Mouse (Mus musculus) heart, embryonic 15.5 days (tissue): ENCODE data around the gene Pah. TPM values are rescaled to one million over a fixed set of nuclear protein-coding genes. Genes with fewer than 3 reads are reported as not detected.

Experiments used
- ATAC-seq: fragments of 200-750 bp; cut with Nextera tagmentation; replicated peaks from 2 replicates; pipeline ENCODE4 v1.8.0; 2017; ENCODE audit warnings: low read depth, moderate TSS enrichment; ENCODE audit not compliant: insufficient number of reproducible peaks, insufficient read depth, low FRiP score
- H3K27ac ChIP-seq: fragments of 300-500 bp; sonication (generic); 2 replicates; pipeline ENCODE4 v1.5.1; 2015; ENCODE audit warnings: mild to moderate bottlenecking, inconsistent platforms
- H3K27me3 ChIP-seq: fragments of 300-500 bp; sonication (generic); 2 replicates; pipeline ENCODE4 v1.6.1; 2015; ENCODE audit warnings: inconsistent platforms
- H3K36me3 ChIP-seq: fragments of 300-500 bp; sonication (generic); 2 replicates; pipeline ENCODE4 v1.6.1; 2015; ENCODE audit warnings: mild to moderate bottlenecking, inconsistent platforms
- H3K4me1 ChIP-seq: fragments of 300-500 bp; sonication (generic); replicated peaks from 2 replicates; pipeline ENCODE4 v1.6.1; 2015; ENCODE audit warnings: inconsistent platforms
- H3K4me2 ChIP-seq: fragments of 300-500 bp; sonication (generic); 2 replicates; pipeline ENCODE4 v1.6.1; 2015; ENCODE audit warnings: inconsistent platforms, mild to moderate bottlenecking, moderate library complexity
- H3K4me3 ChIP-seq: fragments of 300-500 bp; sonication (generic); 2 replicates; pipeline ENCODE4 v1.5.1; 2015; ENCODE audit warnings: mild to moderate bottlenecking, inconsistent platforms
- H3K9ac ChIP-seq: fragments of 300-500 bp; sonication (generic); 2 replicates; pipeline ENCODE4 v1.6.1; 2015; ENCODE audit warnings: mild to moderate bottlenecking, inconsistent platforms
- H3K9me3 ChIP-seq: fragments of 300-500 bp; sonication (generic); replicated peaks from 2 replicates; pipeline ENCODE4 v1.6.1; 2016; ENCODE audit warnings: inconsistent platforms
- WGBS: fragments of 180-500 bp; shearing (Covaris S2); methylation state at CpG from one replicate; pipeline ENCODE4 v1.1.7; 2015; ENCODE audit warnings: mixed read lengths; 5-methylcytosine and 5-hydroxymethylcytosine counted together
- polyA plus RNA-seq: library from polyadenylated mRNA; unstranded; fragments of >200 nt; fragmentation: Nextera tagmentation; extraction: Ambion mirVana; gene quantifications from 2 replicates; pipeline ENCODE4 v1.2.1, GENCODE M21; 2015

Gene Pah
- polyA plus RNA-seq, 1 experiment from 2014 or later, result not detected

DNA sequence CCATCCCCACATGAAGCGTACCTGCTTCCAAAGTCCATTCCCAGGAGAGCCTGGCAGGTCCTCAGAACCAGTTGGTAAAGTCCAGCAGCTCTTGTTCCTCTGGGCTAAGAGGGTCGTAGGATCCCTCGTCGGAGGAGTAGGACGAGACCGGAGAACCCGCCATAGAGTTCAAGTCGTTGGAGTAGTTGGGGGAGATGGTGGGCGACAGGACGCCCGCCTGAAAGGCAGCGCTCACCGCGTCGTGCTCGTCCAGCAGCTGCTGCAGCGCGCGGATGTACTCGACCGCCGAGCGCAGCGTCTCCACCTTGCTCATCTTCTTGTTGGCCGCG, 29.3 kb upstream of the Pah start:
- no peak for ATAC-seq
- H3K9me3 ChIP-seq, result no peaks in the 10 kb centered on the region
- H3K27ac ChIP-seq, result no peak overlapping the region
- H3K36me3 ChIP-seq, result no peaks in the 10 kb centered on the region
- H3K4me1 ChIP-seq, result peaks cover 26% of the 10 kb centered on the region
- H3K4me3 ChIP-seq, result peak overlapping the region; percentile 56
- WGBS, result under 1% methylated on average over 26 of the region's 26 CpGs
- peak overlapping the region; percentile 14; the same call in 1 of the 2 replicates for H3K9ac ChIP-seq
- H3K27me3 ChIP-seq, result peaks cover 95% of the 10 kb centered on the region
- peak overlapping the region; percentile 93 for H3K4me2 ChIP-seq

DNA sequence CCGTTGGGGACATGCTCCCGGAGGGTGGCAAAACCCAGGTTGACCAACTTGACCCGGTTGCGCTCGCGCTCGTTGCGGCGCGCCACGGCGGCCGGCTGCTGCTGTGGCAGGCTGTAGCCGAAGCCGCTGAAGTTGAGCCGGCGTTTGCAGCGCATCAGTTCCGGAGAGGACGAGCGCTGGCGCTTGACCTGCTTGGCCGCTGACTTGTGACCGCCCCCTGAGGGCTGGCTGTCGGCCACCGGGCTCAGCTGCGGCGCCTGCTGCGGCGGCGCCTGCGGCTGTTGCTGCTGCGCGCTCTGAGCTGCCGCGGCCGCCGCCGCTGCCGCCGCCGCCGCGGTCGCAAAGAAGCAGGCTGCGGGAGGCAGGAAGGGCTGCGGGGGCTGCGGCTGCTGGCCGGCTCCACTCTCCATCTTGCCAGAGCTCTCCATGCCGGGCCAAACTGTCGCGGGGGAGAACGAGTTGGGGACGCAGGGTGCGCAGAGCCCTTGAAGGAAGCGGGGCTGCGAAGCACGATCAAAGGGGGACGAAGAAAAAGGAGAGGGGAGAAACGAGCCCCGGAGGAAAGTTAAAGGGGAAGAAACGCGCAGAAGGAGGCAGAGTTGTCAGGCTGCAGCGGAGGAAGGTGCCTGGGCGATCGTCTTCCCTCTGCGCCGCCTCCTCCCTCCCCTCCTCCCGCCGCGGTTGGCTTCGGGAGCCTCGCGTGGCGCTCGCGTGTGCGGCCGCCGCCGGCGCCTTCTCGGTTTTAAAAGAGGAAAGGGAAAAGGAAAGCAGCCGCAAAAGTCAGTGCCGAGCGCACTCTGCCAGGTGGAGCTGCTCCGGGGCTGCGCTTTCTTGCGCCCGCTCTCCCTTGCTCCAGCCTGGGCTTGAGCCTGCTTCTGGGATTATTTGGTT, 28.7 kb upstream of the Pah start:
- H3K27me3 ChIP-seq, result peaks cover 93% of the 10 kb centered on the region
- H3K27ac ChIP-seq, result no peak overlapping the region
- under 1% methylated on average over 77 of the region's 90 CpGs for WGBS
- H3K36me3 ChIP-seq, result no peaks in the 10 kb centered on the region
- H3K9me3 ChIP-seq, result no peaks in the 10 kb centered on the region
- H3K4me2 ChIP-seq, result peak overlapping the region; percentile 93
- H3K4me3 ChIP-seq, result peak overlapping the region; percentile 56
- peak overlapping the region; percentile 14 for H3K9ac ChIP-seq
- H3K4me1 ChIP-seq, result peaks cover 26% of the 10 kb centered on the region
- 0 out of 2 replicates have a peak, but pooled peaks have one; percentile 43 for ATAC-seq

DNA sequence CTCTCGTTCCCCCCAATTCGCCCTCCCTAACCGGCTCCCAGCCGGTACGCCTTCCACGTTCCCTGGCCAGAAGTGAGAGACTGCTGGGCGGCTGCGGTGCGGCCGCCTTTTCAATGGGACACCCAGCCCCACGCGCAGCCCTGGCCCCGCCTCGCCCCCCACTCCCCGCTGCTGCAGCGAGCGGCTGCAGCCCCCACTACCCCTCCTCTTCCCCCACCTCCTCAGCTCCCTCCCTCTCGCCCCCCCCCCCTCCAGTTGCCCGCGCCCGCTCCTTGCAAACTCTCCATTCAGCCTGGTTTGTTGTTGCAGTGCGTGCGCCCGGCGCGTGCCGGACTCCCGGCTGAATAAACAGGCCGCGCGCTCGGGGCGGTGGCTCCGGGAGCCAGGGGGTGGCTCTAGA, 28.0 kb upstream of the Pah start, which contains the start of gene Ascl1:
TSS of gene Ascl1 (minus strand) at position 85 of the 400 bp plus-strand sequence.
- ATAC-seq, result no peak
- Histone ChIP-seq H3K4me2 (peak within 1 kb of the TSS; percentile 93), H3K9ac (peak within 1 kb of the TSS; percentile 14), H3K4me3 (peak within 1 kb of the TSS; percentile 56), H3K27me3 (peaks cover 93% of the 10 kb centered on the region), H3K9me3 (no peaks in the 10 kb centered on the region), H3K27ac (no peak within 1 kb of the TSS), H3K4me1 (peaks cover 26% of the 10 kb centered on the region), H3K36me3 (no peaks in the 10 kb centered on the region)
- whole genome bisulfite sequencing, result under 1% methylated on average over 33 of the region's 34 CpGs

DNA sequence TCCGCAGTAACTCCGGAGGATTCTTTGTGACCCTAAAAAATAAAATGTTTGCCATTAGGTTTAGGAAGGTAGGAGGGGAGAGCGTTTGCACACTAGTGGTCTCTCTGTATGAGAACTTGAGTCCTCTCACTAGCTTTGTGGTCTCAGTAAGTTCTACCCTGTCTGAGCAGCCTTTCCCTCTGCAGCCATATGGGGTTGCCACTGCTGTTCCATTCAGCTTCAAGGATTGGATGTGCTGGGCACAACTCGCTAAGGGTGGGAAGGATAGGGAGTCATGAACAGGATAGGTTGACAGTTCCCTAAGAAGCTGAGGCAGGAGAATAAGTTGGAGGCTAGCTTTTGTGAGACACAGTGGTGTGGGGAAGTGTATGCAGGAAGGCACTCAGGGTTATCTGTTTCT, 27.4 kb upstream of the Pah start:
- H3K9me3 ChIP-seq, result no peaks in the 10 kb centered on the region
- H3K4me3 ChIP-seq, result peak overlapping the region; percentile 56
- H3K4me1 ChIP-seq, result peaks cover 26% of the 10 kb centered on the region
- no peak for ATAC-seq
- WGBS, result under 1% methylated on average over 4 of the region's 4 CpGs
- peak overlapping the region; percentile 93 for H3K4me2 ChIP-seq
- peaks cover 93% of the 10 kb centered on the region for H3K27me3 ChIP-seq
- no peak overlapping the region for H3K9ac ChIP-seq
- H3K36me3 ChIP-seq, result no peaks in the 10 kb centered on the region
- no peak overlapping the region for H3K27ac ChIP-seq

DNA sequence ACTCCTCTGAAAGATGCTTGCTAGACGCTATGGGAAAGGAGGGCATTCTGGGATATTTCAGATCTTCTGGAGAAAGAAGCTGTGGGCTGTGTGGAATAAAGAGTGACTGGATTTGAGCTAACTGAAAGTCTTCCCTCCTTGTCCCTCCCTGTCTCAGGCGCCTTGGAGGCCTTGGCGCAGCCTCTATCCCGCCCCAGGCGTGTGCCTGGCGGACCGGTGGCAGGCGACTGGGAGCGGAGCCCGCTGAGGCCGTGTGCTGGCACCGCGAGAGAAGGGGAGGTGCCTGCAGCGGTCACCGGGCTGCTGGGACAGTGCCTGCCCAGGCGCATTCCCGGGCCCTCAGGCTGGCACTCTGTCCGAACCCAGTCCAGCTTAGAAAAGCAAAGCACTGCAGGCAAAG, 27.0 kb upstream of the Pah start:
- Histone ChIP-seq H3K9ac (no peak overlapping the region), H3K27me3 (peaks cover 90% of the 10 kb centered on the region), H3K4me1 (peaks cover 26% of the 10 kb centered on the region), H3K36me3 (no peaks in the 10 kb centered on the region), H3K4me2 (peak overlapping the region; percentile 93), H3K27ac (no peak overlapping the region), H3K4me3 (peak overlapping the region; percentile 56), H3K9me3 (no peaks in the 10 kb centered on the region)
- WGBS, result 2% methylated on average over 18 of the region's 18 CpGs
- ATAC-seq, result 0 out of 2 replicates have a peak, but pooled peaks have one; percentile 27

DNA sequence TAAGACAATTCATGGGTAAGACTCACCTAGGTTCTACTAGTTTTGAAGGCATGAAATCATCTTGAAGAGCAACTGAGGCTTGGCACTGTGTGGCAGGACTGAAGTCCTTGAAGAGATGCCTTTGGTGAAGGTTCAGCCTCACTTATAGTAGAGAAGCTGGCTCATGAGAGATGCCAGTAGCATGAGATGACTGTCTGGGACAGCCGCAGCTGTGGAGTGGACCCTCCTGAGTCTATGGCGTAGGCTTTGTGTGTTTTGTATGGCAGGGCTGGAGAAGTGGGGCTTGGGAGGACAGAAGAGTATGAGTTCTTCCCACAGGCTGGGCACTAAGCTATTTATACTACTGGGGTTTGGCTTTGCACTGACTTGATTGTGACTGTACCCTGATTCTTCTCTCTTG, 24.5 kb upstream of the Pah start:
- Histone ChIP-seq H3K4me2 (no peak overlapping the region), H3K36me3 (no peaks in the 10 kb centered on the region), H3K9ac (no peak overlapping the region), H3K27me3 (peaks cover 92% of the 10 kb centered on the region), H3K9me3 (no peaks in the 10 kb centered on the region), H3K4me1 (peaks cover 26% of the 10 kb centered on the region), H3K4me3 (no peak overlapping the region), H3K27ac (no peak overlapping the region)
- ATAC-seq, result no peak
- 82% methylated on average over 2 of the region's 2 CpGs for WGBS

DNA sequence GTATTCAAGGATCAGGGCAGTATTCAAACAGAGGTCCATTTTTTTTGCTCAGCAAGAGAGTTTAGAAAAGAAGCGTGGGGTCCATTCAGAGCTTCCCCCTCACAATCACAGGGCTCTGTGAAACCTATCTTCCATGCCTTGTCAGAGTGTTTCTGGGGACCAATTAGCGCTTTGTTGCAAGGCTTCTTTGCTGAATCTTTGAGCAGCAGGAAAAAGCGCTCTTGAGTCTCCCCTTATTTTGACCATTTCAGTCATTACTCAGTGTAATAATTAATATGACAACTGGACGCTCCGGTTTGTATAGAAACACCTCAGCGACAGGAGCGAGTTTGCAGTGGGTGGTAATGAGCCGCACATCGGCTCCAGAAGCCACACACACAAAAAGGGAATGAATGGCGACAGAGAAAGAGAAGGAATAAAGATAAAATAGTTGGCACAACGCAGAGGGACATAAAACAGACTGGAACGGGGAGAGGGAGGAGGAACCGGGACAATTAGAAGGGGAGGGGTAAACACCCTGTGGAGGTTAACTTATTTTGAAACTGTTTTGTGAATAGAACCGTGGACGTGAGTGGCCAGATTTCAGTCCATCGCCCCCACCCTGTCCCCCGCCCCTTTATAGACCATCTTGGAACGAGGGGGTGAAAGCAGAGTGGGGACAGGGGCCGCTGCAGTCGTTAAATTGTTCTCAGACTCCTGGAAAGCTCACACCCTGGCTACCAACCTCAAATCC, 20.5 kb upstream of the Pah start:
- Histone ChIP-seq H3K4me2 (no peak overlapping the region), H3K9ac (no peak overlapping the region), H3K4me3 (no peak overlapping the region), H3K4me1 (no peaks in the 10 kb centered on the region; the same call in 1 of the 2 replicates), H3K36me3 (no peaks in the 10 kb centered on the region), H3K9me3 (no peaks in the 10 kb centered on the region), H3K27me3 (peaks cover 80% of the 10 kb centered on the region), H3K27ac (no peak overlapping the region)
- 29% methylated on average over 20 of the region's 20 CpGs for WGBS
- ATAC-seq, result no peak

DNA sequence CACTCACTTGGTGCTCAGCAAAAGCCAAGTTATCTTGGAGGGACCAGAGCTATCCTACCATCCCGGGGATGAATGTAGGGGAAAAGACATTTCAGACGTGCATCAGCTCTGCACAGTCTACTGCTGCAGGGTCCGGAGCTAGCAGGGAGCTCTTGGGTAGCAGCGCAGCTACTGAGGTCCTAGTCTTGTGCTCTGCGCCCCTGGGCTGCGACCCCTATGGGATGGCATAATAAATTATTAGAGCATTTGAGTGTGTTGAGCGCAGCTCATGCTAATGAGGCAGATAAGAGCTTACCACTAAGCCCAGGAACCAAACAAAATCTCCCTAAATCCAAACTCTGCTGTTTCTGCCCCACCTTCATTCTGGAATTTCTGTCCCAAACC, 19.9 kb upstream of the Pah start:
- no peak for ATAC-seq
- H3K4me2 ChIP-seq, result no peak overlapping the region
- peaks cover 76% of the 10 kb centered on the region for H3K27me3 ChIP-seq
- no peak overlapping the region for H3K4me3 ChIP-seq
- H3K9me3 ChIP-seq, result no peaks in the 10 kb centered on the region
- no peak overlapping the region for H3K27ac ChIP-seq
- 18% methylated on average over 7 of the region's 7 CpGs for WGBS
- H3K36me3 ChIP-seq, result no peaks in the 10 kb centered on the region
- H3K9ac ChIP-seq, result no peak overlapping the region
- no peaks in the 10 kb centered on the region; the same call in 1 of the 2 replicates for H3K4me1 ChIP-seq

DNA sequence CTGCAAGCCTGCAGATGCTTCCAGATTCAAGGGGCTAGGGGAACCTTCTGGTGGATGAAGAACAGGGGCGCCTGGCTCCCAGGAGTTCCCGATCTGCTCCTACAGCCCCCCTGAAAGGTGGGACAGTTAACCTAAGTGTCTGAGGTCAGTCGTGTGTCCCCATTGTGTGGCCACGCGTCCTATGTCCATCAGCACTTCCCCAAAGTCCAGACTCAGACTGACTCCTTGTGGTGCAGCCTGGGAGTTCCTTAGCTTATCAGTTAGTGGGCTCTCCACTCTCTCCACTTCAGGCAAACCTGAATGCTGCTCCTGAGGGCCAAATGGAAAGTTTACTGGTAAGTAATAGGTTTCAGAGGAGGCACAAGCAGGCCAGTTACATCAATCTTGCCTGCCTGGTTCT, 19.3 kb upstream of the Pah start:
- H3K4me3 ChIP-seq, result no peak overlapping the region
- H3K9me3 ChIP-seq, result no peaks in the 10 kb centered on the region
- no peaks in the 10 kb centered on the region; the same call in 1 of the 2 replicates for H3K4me1 ChIP-seq
- H3K27me3 ChIP-seq, result peaks cover 71% of the 10 kb centered on the region
- H3K36me3 ChIP-seq, result no peaks in the 10 kb centered on the region
- WGBS, result 27% methylated on average over 5 of the region's 5 CpGs
- H3K4me2 ChIP-seq, result no peak overlapping the region
- no peak overlapping the region for H3K9ac ChIP-seq
- H3K27ac ChIP-seq, result no peak overlapping the region
- ATAC-seq, result no peak

DNA sequence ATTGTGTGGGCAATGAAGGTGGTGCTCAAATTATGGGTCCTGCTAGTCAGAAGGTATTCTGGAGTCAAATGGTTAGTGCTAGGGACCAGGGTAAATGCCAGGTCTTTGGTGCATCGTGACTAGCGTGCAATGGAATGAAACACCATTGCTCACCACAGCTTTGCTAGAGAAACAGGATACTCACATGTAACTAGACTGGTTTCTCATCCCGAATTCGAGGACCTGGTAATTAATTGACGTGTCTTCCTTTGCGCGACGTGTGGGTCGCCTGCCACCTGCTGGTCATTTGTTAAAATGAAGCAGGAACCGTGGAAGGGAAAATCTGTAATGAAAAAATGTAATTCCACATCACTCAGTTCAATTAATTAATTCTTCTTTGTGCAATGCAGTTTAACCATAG, 17.6 kb upstream of the Pah start:
- Histone ChIP-seq H3K4me1 (no peaks in the 10 kb centered on the region; the same call in 1 of the 2 replicates), H3K9me3 (no peaks in the 10 kb centered on the region), H3K27ac (no peak overlapping the region), H3K4me3 (no peak overlapping the region), H3K36me3 (no peaks in the 10 kb centered on the region), H3K4me2 (no peak overlapping the region), H3K27me3 (peaks cover 57% of the 10 kb centered on the region), H3K9ac (no peak overlapping the region)
- ATAC-seq, result no peak
- 2% methylated on average over 10 of the region's 10 CpGs for WGBS

DNA sequence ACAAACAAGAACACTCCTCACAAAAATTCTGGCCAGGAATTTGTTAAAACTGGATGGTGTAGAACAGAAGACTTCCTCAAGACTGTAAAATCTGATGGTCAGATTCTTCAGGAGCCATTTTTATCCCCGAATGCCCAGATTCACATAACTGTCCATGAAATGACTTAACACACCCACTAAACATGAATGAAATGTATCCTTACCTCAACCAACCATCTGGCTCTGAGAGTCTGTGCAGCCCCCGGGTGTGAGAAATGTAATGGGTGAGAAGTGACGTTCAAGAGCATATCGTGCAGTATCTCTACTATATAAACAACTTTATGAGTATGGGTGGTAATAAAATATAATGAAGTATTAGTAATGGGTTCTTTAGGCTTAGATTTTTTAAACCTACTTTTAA, 13.0 kb upstream of the Pah start:
- Histone ChIP-seq H3K4me2 (no peak overlapping the region), H3K4me1 (no peaks in the 10 kb centered on the region; the same call in 1 of the 2 replicates), H3K36me3 (no peaks in the 10 kb centered on the region), H3K4me3 (no peak overlapping the region), H3K9me3 (no peaks in the 10 kb centered on the region), H3K27me3 (peaks cover 13% of the 10 kb centered on the region), H3K9ac (no peak overlapping the region), H3K27ac (no peak overlapping the region)
- no peak for ATAC-seq
- 76% methylated on average over 4 of the region's 4 CpGs for WGBS
